Mouse (Mus musculus) gastrocnemius, adult 2 months (tissue): ENCODE data around the gene Arhgef7. TPM values are rescaled to one million over a fixed set of nuclear protein-coding genes. Genes with fewer than 3 reads are reported as not detected.

Source experiments
- DNase-seq: peaks from one replicate; pipeline ENCODE4 v3.0.0; 2022
- H3K27ac ChIP-seq: fragments of 200-600 bp; 2 replicates; pipeline ENCODE4 v1.8.1; 2022; ENCODE audit warnings: mild to moderate bottlenecking
- H3K4me3 ChIP-seq: fragments of 200-600 bp; 2 replicates; pipeline ENCODE4 v1.8.1; 2022; ENCODE audit warnings: mild to moderate bottlenecking, moderate library complexity
- CTCF ChIP-seq: fragments of 200-600 bp; IDR thresholded peaks from 2 replicates; pipeline ENCODE4 v1.8.1; 2022; ENCODE audit warnings: antibody characterized with exemption, mild to moderate bottlenecking, moderate library complexity
- intact Hi-C: fragments of 180-260 bp; cut with DNase I; formaldehyde crosslinking; loops from one replicate; pipeline ENCODE4 v1.15.1; 2025
- total RNA-seq, 2 experiments: library from RNA; stranded (reverse); gene quantifications; 2 replicates each; pipeline ENCODE4 v1.2.3; 2021

Arhgef7 gene
- total RNA-seq, 2 experiments from 2014 or later = 30.3 to 50.9 TPM

DNA sequence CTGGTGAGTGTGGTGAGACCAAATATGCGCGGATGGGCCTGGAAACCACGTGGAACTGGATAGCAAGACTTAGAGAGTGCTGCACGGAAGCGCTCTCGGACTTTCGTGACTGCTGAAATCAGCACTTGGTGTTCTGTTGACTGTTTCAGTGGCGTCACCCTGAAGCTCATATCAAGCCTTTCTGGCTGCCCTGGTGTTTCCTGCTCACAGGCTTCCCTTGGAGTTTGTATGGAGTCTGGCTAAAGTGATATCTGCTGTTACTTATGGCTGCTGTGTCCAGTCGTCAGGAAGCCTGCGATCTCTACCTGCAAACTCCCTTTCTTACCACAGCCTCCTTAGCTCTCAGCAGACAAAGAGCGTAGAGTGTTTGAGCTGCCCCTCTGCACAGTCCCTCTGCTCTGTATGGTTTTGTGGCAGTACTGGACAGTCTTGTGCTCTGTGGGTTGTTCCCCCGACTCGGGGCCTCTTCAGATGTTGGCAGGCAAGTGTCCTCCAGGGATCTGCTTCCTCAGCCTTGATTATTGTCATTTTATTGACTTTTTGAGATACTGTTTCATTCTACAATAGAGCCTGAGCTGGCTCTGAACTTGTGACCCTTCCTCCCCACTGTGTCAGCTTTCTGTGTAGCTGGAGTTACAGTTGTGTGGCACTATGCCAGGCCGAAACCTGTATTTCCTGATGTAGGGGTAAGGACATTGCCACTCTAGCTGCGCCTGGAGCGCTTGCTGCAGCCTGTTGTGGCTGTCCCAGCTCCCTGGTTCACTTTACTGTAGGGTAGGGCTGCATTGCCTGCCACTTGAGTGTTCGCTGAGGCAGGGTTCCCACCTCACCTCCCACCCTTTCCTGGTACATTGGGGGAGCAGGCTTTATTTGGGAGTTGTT is 46.9 kb downstream of the Arhgef7 start:
- H3K4me3 ChIP-seq = no peak overlapping the region
- no peak for DNase-seq
- no peak overlapping the region for H3K27ac ChIP-seq
- intact Hi-C loops = no loop called here
- TF ChIP-seq CTCF = no peak

DNA sequence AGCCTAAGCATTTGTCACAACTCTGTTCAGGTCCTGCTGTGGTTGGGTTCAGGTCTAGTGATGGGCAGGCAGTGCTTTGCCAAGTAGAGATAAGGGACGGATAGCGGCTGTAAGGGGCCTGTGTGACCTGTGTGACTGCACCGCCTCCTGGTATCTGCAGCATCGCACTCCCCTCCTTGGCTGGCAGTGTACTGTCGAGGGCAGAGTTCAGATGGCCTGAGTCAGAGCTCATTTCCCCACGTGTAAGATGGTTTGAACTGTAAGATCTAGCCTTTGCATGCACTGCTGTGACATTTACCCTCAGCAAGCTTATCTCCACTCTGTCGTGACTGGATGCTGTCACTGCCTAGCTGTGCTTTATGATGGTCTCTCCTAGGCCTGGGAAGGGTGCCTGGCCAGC is 48.4 kb downstream of the Arhgef7 start:
- intact Hi-C loops = no loop called here
- Histone ChIP-seq H3K4me3 (no peak overlapping the region), H3K27ac (no peak overlapping the region)
- no peak for DNase-seq
- no peak for TF ChIP-seq CTCF

DNA sequence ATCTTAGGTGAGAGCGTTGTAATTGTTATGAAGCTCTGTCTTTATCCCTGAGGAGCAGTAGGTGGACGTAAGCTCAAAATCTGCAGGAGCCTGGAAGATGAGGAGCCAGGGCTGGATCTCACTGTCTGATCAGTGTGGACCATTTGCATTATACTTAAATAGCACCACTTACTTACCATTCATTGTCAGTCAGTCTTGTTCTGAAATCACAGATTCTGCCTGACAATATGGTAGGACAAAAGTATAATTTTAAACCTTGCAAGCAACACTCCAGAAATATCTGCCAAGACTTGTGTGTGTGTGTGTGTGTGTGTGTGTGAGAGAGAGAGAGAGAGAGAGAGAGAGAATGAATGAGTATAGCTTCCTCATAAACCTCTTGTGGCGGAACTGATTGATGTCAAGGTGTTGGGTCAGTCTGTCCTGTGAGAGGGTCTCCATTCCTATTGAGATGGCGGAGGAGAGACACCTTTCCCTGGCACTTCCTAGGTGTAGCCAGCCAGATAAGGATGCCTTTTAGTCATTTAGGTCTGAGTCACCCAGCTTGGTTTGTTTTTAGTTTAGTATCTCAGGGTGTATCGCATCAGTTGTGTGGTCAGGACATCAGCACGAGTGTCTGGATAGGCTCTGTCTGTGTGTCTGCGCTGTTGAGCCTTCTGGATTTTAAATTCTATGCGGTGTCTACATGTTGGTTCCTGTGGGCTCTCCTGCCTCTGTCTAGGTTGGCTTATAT is 49.1 kb downstream of the Arhgef7 start:
- Histone ChIP-seq H3K27ac (peak overlapping the region; percentile 38; the same call in 1 of the 2 replicates), H3K4me3 (no peak overlapping the region)
- intact Hi-C loops = no loop called here
- DNase-seq = no peak
- no peak for TF ChIP-seq CTCF

DNA sequence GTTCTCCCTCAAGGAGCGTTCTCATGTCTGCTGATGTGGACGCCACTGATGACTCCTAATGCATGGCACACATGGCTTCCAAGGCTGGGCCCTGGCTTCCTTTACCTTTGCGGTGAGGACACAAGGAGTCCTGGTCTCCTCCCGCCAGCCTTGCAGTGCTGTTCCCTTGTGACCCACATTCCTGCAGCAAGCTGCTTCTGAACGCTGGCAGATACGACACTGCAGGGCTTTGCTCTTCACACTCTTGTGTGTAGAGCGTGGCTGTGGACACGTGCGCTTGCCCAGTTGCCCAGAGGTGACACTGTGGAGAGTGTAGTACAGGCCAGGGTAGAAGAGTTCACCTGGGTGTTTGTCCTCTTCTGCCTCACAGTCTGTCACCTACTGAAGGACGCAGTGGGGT is 49.7 kb downstream of the Arhgef7 start:
- peak overlapping the region; percentile 38 for H3K27ac ChIP-seq
- DNase-seq = peak; percentile 35
- no peak for TF ChIP-seq CTCF
- H3K4me3 ChIP-seq = no peak overlapping the region
- intact Hi-C loops = no loop called here

DNA sequence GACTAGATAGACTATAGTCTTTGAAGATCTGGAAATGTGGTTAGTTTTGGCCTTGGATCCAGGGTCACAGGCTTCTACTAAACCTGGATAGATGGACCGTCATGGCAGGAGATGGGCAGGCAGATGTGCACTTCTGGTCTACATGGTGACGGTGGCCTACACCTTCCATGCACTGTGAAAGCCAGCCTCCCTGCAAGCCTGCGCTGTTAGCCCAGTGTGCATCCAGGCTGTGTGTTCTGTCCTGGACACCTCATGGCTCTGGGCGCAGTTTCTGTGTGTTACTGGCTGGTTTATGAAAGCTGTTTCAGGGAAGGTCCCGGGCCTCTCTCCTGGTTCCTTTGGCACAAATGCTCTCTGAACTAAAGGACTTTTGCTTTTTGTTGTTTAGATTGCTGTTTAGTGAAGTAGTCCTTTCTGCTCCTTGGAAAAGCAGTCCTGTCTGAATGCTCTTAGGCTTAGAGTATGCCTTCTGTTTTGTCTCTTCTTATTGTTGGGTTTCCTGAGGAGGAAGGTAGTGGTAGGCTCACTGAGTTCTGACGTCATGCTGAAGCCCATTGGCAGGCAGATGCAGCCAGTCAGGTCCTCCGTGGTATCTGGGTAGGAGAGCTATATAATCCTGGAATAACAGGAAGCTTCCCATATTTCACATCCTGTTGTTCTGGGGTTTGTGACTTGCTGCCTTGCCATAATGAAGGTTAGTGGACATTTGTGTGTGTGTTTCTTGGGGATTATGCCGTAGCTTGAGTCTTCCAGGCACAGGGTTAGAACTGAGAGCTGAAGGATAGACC is 51.3 kb downstream of the Arhgef7 start:
- H3K4me3 ChIP-seq = peak overlapping the region; percentile 48
- TF ChIP-seq CTCF = no peak
- intact Hi-C loops = no loop called here
- H3K27ac ChIP-seq = peak overlapping the region; percentile 73
- DNase-seq = no peak

DNA sequence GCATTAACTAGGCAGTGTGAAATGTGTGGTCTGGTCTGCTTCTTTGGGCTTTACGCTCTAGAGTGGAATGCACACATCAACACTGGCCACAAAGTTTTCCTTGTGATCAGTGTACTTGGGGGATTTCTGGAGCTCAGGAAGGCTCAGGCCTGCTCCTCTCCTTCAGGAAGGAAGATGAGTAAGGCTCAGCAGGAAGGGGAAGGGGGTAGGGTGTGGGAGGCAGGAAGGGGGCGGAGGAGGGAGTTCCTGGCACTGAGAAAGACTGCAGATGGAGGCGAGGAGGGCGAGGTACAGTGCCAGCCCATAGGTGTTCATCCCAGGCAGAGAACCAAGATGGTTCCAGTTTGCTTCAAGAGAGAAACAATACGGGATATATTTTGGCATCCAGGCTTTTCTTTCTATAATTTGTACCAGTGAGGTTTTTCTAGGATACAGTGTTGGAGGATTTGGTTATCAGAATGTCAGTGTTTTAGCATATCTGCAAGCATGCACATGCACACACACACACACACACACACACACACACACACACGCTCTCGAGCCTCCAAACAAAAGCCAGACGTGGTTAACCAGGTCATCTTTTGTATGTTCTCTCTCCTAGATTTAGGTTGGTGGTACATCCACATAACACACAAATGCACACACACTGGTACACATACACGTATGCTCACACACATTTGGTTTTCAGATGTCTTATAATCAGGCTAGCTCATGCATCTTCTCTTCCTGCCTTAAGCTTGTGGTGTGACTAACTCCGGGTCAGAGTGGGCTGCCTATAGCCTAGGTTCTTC is 52.5 kb downstream of the Arhgef7 start:
- DNase-seq = no peak
- peak overlapping the region; percentile 48 for H3K4me3 ChIP-seq
- intact Hi-C loops = no loop called here
- H3K27ac ChIP-seq = peak overlapping the region; percentile 73
- no peak for TF ChIP-seq CTCF

DNA sequence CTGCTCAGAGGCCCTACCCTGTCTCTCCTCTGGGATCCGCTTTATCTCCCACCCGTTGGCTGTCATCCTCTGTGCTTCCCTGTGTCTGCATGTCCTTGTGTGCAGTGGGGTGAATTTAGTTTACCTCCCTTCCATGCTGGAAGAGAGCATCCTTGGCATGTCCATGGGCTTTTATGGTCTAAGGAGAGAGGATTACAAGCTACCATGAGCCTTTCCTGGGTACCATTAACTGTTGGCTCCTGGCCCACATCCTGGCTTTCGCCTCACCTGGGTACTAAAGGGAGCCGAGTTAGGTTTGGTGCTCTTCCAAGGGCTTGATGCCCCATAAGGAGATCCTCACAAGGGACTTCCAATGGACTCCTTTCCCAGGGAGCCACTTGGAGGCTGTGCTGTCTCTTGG is 53.1 kb downstream of the Arhgef7 start:
- H3K4me3 ChIP-seq = peak overlapping the region; percentile 48
- peak overlapping the region; percentile 73; the same call in 1 of the 2 replicates for H3K27ac ChIP-seq
- TF ChIP-seq CTCF = no peak
- no peak for DNase-seq
- intact Hi-C loops = no loop called here

DNA sequence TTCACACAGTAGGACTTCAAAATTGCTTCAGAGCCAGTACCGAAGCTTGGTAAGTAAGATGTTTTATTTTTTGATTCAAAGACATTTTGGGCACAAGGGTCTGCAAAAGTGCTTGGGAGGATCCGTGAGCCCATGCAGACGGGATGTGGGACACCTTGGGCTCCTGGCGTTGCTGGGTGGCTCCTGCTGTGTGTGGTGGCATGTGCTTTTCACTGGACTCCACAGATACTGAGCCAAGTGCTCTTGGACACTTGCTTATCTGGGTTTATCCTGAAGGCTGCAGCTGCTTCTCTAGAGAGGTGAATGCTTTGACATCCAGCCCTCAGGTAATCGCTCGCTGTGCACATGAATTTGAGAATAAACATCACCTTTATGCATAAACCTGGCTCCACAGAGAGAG is 55.1 kb downstream of the Arhgef7 start:
- Histone ChIP-seq H3K27ac (no peak overlapping the region), H3K4me3 (no peak overlapping the region)
- intact Hi-C loops = no loop called here
- DNase-seq = no peak
- no peak for TF ChIP-seq CTCF

DNA sequence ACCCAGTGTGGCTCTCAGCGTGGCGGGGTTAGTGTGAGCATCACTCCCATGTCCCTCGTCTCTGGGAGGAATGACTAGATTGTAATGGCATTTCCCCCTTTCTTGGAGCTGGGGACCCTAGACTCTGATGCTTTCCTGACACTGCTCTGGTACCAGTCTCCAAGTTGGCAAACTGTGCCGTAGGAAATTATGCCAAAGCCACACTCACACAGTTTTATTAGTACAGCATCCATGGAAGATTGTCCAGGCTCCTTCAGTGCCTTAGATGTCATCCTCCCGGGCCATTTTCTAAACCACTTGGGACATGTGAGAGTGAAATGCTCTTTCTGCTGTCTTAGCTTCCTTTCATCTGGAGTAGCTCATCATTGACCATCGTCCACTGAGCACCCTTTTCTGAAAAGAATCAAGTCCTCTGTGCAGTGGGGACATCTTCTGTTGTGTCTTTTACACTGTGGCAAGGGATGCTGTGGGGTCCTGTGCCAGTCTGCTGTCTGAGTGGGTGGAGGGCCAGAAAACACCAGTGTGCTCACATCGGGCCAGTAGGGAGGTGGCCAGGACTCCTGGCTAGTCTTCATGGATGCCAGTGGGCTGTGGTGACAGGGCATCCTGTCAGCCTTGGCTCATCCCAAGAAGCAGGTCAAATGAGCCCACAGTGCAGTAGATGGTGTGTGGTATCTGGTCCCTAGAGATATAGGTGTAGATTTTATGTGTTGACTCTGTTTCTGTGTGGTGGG is 56.5 kb downstream of the Arhgef7 start:
- no peak for TF ChIP-seq CTCF
- H3K4me3 ChIP-seq = no peak overlapping the region
- no peak for DNase-seq
- intact Hi-C loops = no loop called here
- H3K27ac ChIP-seq = no peak overlapping the region

DNA sequence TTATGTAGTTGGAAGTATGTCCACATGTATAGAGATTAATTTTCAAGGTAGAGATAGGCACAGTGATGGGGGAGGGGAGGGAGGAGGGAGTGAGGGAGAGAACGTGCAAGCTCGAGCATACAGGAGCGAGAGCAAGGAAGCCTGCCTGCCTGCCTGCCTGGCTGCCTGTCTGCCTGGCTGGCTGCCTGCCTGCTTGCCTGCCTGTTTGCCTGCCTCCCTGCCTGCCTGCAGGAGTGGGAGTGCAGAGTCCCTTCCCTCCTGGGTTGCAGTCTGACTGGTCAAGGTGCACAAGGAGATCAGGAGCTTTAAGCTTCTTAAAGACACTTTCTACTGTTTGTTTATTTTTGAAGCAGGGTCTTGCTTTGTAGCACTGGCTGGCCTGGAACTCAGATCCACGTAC is 57.6 kb downstream of the Arhgef7 start:
- DNase-seq = no peak
- intact Hi-C loops = loop anchor here (5.0 kb wide), 1 partner anchor 33 kb away; no protein-coding TSS in a partner anchor
- Histone ChIP-seq H3K4me3 (no peak overlapping the region), H3K27ac (no peak overlapping the region)
- TF ChIP-seq CTCF = no peak

DNA sequence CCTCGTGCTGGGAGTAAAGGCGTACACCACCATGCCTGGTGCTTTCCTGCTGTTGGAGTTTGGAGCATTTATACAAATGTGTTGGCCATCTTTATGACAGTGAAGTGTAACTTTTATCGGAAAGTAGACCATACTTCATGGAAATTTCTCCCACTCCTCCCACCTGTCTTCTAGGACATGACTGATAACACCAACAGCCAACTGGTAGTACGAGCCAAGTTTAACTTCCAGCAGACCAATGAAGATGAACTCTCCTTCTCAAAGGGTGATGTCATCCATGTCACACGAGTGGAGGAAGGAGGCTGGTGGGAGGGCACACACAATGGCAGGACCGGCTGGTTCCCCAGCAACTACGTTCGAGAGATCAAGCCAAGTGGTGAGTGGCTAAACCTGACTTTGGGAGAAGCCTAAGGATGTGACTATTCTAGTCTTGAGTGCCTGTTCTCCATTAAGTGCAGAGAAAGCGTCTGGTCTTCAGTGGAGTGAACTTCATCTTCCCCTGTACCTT is 58.1 kb downstream of the Arhgef7 start:
- no peak for DNase-seq
- intact Hi-C loops = loop anchor here (5.0 kb wide), 1 partner anchor 33 kb away; no protein-coding TSS in a partner anchor
- Histone ChIP-seq H3K4me3 (no peak overlapping the region), H3K27ac (no peak overlapping the region)
- no peak for TF ChIP-seq CTCF
